Mouse (Mus musculus) cerebellum, adult 2 months (tissue): ENCODE results near the gene Madd. TPM values are rescaled to one million over a fixed set of nuclear protein-coding genes. Genes with fewer than 3 reads are reported as not detected.

Source experiments
- DNase-seq, 2 experiments: peaks; one replicate each; pipeline ENCODE4 v3.0.0; 2021
- H3K27ac ChIP-seq: fragments of 200-500 bp; 2 replicates; pipeline ENCODE4 v1.5.1; 2012; ENCODE audit warnings: low read length, control low read depth, inconsistent platforms; ENCODE audit not compliant: insufficient read depth
- H3K27me3 ChIP-seq: fragments of 200-500 bp; 2 replicates; pipeline ENCODE4 v1.6.1; 2012; ENCODE audit warnings: inconsistent platforms, mild to moderate bottlenecking, low read length, moderate library complexity; ENCODE audit not compliant: control insufficient read depth, insufficient read depth
- H3K4me1 ChIP-seq: fragments of 200-500 bp; 2 replicates; pipeline ENCODE4 v1.6.1; 2011; ENCODE audit warnings: low read length; ENCODE audit not compliant: control insufficient read depth, insufficient read depth
- H3K4me3 ChIP-seq: fragments of 200-500 bp; replicated peaks from 2 replicates; pipeline ENCODE3; 2011; ENCODE audit warnings: mild to moderate bottlenecking, low read depth, low read length, control low read depth; ENCODE audit not compliant: insufficient read depth
- CTCF ChIP-seq: fragments of 200-500 bp; IDR thresholded peaks from 2 replicates; pipeline ENCODE4 v1.5.1; 2011; ENCODE audit warnings: low read depth, mild to moderate bottlenecking, control low read depth, low read length, moderate library complexity, borderline replicate concordance; ENCODE audit not compliant: insufficient read depth
- WGBS: fragments of 180-500 bp; shearing (Covaris S2); methylation state at CpG from one replicate; pipeline ENCODE4 v1.1.7; 2018; 5-methylcytosine and 5-hydroxymethylcytosine counted together
- polyA plus RNA-seq: library from polyadenylated mRNA; depleted of rRNA; stranded (reverse); fragments of >200 nt; gene quantifications from 2 replicates; pipeline ENCODE4 v1.2.3, GENCODE M21; 2012; rRNA removed

Madd gene
- polyA plus RNA-seq, 1 experiment = 175 TPM

DNA sequence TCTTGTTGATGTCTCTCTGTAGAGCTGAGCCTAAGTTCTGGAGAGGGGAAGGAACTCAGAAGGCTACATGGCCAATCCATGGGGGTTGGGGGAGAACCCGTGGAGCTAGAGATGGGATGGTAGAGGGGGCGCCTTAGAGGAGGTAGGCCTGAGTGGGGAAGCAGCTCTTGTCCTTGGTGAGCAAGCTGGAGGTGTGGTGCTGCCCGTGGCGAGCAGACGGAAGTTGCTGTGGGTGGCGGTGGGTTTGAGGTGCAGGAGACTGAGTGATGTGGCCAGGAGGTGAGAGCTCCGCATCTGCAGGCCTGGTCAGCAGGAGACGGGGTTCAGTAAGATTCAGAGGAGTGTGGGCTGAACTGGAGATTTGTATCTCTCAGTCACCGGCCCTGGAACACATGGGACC is 96.2 kb downstream of the Madd start:
- TF ChIP-seq CTCF = no peak
- Histone ChIP-seq H3K27ac (no peak overlapping the region), H3K27me3 (no peaks in the 10 kb centered on the region), H3K4me1 (no peaks in the 10 kb centered on the region), H3K4me3 (no peak overlapping the region)
- DNase-seq = no peak
- WGBS = 87% methylated on average over 9 of the region's 9 CpGs

Other genes starting within 250 kb of the Madd start
- 91.1 and 95.2 TPM in 2 replicates for gene Celf1, start 243.5 kb downstream of the Madd start, polyA plus RNA-seq
- gene Rapsn, start 148.2 kb downstream of the Madd start, polyA plus RNA-seq = 1.0 and 1.5 TPM in 2 replicates
- gene Psmc3, start 129.8 kb downstream of the Madd start, polyA plus RNA-seq = 194 and 199 TPM in 2 replicates
- 93.3 and 97.7 TPM in 2 replicates for gene Slc39a13, start 113.4 kb downstream of the Madd start, polyA plus RNA-seq
- gene Spi1, start 101.4 kb downstream of the Madd start, polyA plus RNA-seq = 3.3 and 4.1 TPM in 2 replicates
- 39.6 and 51.4 TPM in 2 replicates for gene Mybpc3, start 65.7 kb downstream of the Madd start, polyA plus RNA-seq
- 18.1 and 21.2 TPM in 2 replicates for gene Nr1h3, start 19.0 kb upstream of the Madd start, polyA plus RNA-seq
- 35.9 and 37.3 TPM in 2 replicates for gene Acp2, start 19.0 kb upstream of the Madd start, polyA plus RNA-seq
- 34.5 and 41.5 TPM in 2 replicates for gene Ddb2, start 53.1 kb upstream of the Madd start, polyA plus RNA-seq
- gene Pacsin3, start 72.1 kb upstream of the Madd start, polyA plus RNA-seq = 153 and 159 TPM in 2 replicates
- gene Arfgap2, start 81.1 kb upstream of the Madd start, polyA plus RNA-seq = 51.9 and 54.1 TPM in 2 replicates